Mouse (Mus musculus) spleen, adult 2 months (tissue): ENCODE data around the gene Tspan33.

Experiments
- CTCF ChIP-seq: fragments of 200-500 bp; IDR thresholded peaks from 2 replicates; pipeline ENCODE4 v1.5.1; 2011; ENCODE audit warnings: mild to moderate bottlenecking, inconsistent platforms; ENCODE audit not compliant: insufficient read depth, insufficient read length, insufficient replicate concordance; ENCODE audit errors: extremely low read depth
- POLR2A ChIP-seq: fragments of 200-500 bp; IDR thresholded peaks from 2 replicates; pipeline ENCODE4 v1.6.1; 2011; ENCODE audit warnings: low read depth, low read length, inconsistent platforms

GRCm38 (mm10) chr6:29672563-29673411 lies 21.2 kb upstream of the Tspan33 start:
- TF ChIP-seq CTCF (no peak), POLR2A (no peak)
